16 mouse cellular contexts compared by ENCODE assay signal in genomic region chr1:89775750-89776149, GRCm38 (mm10).
"Had no signal": no experiment of that assay in that cellular context is flagged by ENCODE, and none has a peak within 500 bp of the region (broad histone marks: within the 10 kb centered on the region; RNA-seq: fewer than 3 reads in every experiment).

No protein-coding gene starts in this region.

- H3K36me3 ChIP-seq: stomach, embryonic 15.5 days had no signal

- H3K9ac ChIP-seq: liver, embryonic 14.5 days; lung, embryonic 14.5 days; midbrain, embryonic 12.5 days; neural tube, embryonic 12.5 days; stomach, embryonic 15.5 days had no signal

- H3K9me3 ChIP-seq: midbrain, embryonic 10.5 days; midbrain, embryonic 12.5 days; neural tube, embryonic 12.5 days; stomach, embryonic 15.5 days had no signal

- H3K4me3 ChIP-seq: midbrain, embryonic 10.5 days; midbrain, embryonic 12.5 days; neural tube, embryonic 12.5 days; stomach, embryonic 15.5 days had no signal

- H3K4me2 ChIP-seq: lung, embryonic 14.5 days; midbrain, embryonic 12.5 days; neural tube, embryonic 12.5 days; stomach, embryonic 15.5 days had no signal

- ATAC-seq: midbrain, embryonic 16.5 days had no signal

- DNase-seq: lung, adult 18-20 months; lung, embryonic 14.5 days; lung, postnatal 10 days; lung, postnatal 4 days; midbrain, embryonic 14.5 days; right cerebral cortex, postnatal 14 days; thymus, adult 2 months; thymus, postnatal 25 days; thymus, postnatal 4 days had no signal

- H3K27ac ChIP-seq: liver, embryonic 14.5 days; midbrain, embryonic 10.5 days; midbrain, embryonic 12.5 days; neural tube, embryonic 12.5 days; stomach, embryonic 15.5 days; stomach, postnatal 0 days had no signal

- H3K27me3 ChIP-seq: midbrain, embryonic 12.5 days; neural tube, embryonic 12.5 days; stomach, embryonic 15.5 days had no signal

- H3K4me1 ChIP-seq: neural tube, embryonic 12.5 days; stomach, embryonic 15.5 days had no signal
